Mouse (Mus musculus) G1E (cell line): ENCODE measurements around the gene Gpatch8.

Experiments
- CTCF ChIP-seq: IDR thresholded peaks from 2 replicates; pipeline ENCODE4 v1.5.1; 2012; ENCODE audit warnings: low read depth, low read length, inconsistent platforms, mixed read lengths
- GATA1 ChIP-seq: IDR thresholded peaks from 2 replicates; pipeline ENCODE4 v1.6.1; 2012; ENCODE audit warnings: borderline replicate concordance, low read length, inconsistent platforms, mixed read lengths

GRCm38 (mm10) chr11:102541471-102541870 is 14.7 kb downstream of the Gpatch8 start:
- TF ChIP-seq CTCF (no peak), GATA1 (no peak)
